Mouse (Mus musculus) urinary bladder, adult 2 months (tissue): ENCODE data around the gene Pde4d. TPM values are rescaled to one million over a fixed set of nuclear protein-coding genes. Genes with fewer than 3 reads are reported as not detected.

Experiments used
- DNase-seq: peaks from one replicate; pipeline ENCODE4 v3.0.0; 2022; ENCODE audit warnings: low spot score
- polyA plus RNA-seq: library from polyadenylated mRNA; depleted of rRNA; stranded (reverse); fragments of >200 nt; gene quantifications from 2 replicates; pipeline ENCODE4 v1.2.3, GENCODE M21; 2012

Gene Pde4d
- polyA plus RNA-seq, 1 experiment, result 21.4 TPM

- no peak for DNase-seq
Measured at GRCm38 (mm10) chr13:109655390-109655789, 1205.6 kb downstream of the Pde4d start.

- no peak for DNase-seq
Measured at GRCm38 (mm10) chr13:109659103-109659502, 1209.4 kb downstream of the Pde4d start.

- no peak for DNase-seq
Measured at GRCm38 (mm10) chr13:109661345-109661744, 1211.6 kb downstream of the Pde4d start.

GRCm38 (mm10) chr13:109662099-109662498, 1212.4 kb downstream of the Pde4d start:
- DNase-seq, result no peak

GRCm38 (mm10) chr13:109662731-109663130, 1213.0 kb downstream of the Pde4d start:
- DNase-seq, result no peak

- no peak for DNase-seq
Measured at GRCm38 (mm10) chr13:109664956-109665802, 1215.4 kb downstream of the Pde4d start.

GRCm38 (mm10) chr13:109665803-109666403, 1216.2 kb downstream of the Pde4d start:
- no peak for DNase-seq

GRCm38 (mm10) chr13:109669965-109670364, 1220.2 kb downstream of the Pde4d start:
- no peak for DNase-seq

GRCm38 (mm10) chr13:109671589-109672347, 1222.0 kb downstream of the Pde4d start:
- DNase-seq, result no peak

- no peak for DNase-seq
Measured at GRCm38 (mm10) chr13:109677047-109677446, 1227.3 kb downstream of the Pde4d start.

GRCm38 (mm10) chr13:109677617-109678016, 1227.9 kb downstream of the Pde4d start:
- no peak for DNase-seq

- DNase-seq, result no peak
Measured at GRCm38 (mm10) chr13:109678991-109679390, 1229.2 kb downstream of the Pde4d start.

GRCm38 (mm10) chr13:109680229-109680628, 1230.5 kb downstream of the Pde4d start:
- no peak for DNase-seq

GRCm38 (mm10) chr13:109681699-109682293, 1232.0 kb downstream of the Pde4d start:
- DNase-seq, result no peak

- DNase-seq, result no peak
Measured at GRCm38 (mm10) chr13:109683001-109683400, 1233.3 kb downstream of the Pde4d start.

GRCm38 (mm10) chr13:109684985-109685295, 1235.2 kb downstream of the Pde4d start:
- no peak for DNase-seq

GRCm38 (mm10) chr13:109685296-109686115, 1235.8 kb downstream of the Pde4d start:
- peak; percentile 44 for DNase-seq

GRCm38 (mm10) chr13:109686116-109686876, 1236.5 kb downstream of the Pde4d start:
- DNase-seq, result no peak

- no peak for DNase-seq
Measured at GRCm38 (mm10) chr13:109686906-109687305, 1237.2 kb downstream of the Pde4d start.

- no peak for DNase-seq
Measured at GRCm38 (mm10) chr13:109688195-109688594, 1238.4 kb downstream of the Pde4d start.

- no peak for DNase-seq
Measured at GRCm38 (mm10) chr13:109689176-109689575, 1239.4 kb downstream of the Pde4d start.
